Mouse (Mus musculus) NIH3T3 (cell line): ENCODE measurements around the gene Tmprss6.

Experiments
- DNase-seq: peaks from one replicate; pipeline ENCODE4 v3.0.0-alpha.2; 2012; ENCODE audit warnings: low read depth

The Tmprss6 gene

GRCm38 (mm10) chr15:78420395-78420794 lies 48.0 kb downstream of the Tmprss6 start:
- no peak for DNase-seq

DNA sequence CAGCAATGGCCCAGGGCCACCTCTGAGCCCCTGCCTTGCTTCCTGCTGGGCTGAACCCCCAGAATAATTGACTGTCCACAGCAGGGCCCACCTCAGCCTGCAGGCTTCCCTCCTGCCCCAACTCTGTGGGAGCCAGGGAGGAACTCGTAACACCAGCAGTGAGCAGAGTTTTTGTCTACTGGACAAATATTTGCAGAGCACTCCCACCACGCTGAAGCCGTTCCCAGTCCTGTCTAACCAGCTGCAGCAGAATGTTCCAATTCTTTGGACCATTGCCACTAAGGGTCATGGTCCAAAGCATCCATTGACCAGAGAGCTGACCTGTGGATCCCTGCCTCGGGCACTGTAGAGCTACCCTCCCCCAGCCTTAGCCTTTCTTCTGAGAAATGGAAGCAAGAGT lies 51.5 kb downstream of the Tmprss6 start:
- DNase-seq = peak; percentile 36

- no peak for DNase-seq
Observed at GRCm38 (mm10) chr15:78414157-78414556, 54.3 kb downstream of the Tmprss6 start.

- no peak for DNase-seq
Observed at GRCm38 (mm10) chr15:78413719-78414117, 54.7 kb downstream of the Tmprss6 start.

- DNase-seq = no peak
Observed at GRCm38 (mm10) chr15:78413083-78413718, 55.2 kb downstream of the Tmprss6 start.

DNA sequence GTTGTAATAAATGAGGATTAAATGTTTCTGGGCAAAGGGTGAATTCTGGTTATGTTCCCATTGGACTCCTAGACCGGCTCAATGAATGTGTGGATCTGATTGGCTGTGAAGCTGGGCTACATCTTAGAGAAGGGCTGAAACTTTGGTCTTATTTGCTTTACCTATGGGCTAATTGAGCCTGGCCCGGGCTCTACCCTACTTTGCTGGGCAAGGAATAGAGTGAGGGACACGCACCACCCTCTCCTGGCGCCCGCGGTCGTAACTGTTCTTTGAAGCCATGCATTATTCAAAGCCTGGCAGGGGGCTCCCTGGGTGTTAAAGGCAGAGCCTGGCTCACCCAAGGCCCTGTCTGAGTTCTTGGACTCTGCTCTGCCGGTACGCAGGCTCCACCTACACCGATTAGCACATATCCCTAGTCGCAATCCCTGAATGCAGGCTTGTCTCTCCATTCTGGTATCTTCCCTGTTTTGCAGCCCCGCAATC lies 58.8 kb downstream of the Tmprss6 start:
- no peak for DNase-seq

GRCm38 (mm10) chr15:78406293-78406934 lies 62.0 kb downstream of the Tmprss6 start, which contains the start of gene Mpst:
Mpst (plus strand) TSS chr15:78406416.
- DNase-seq = peak; percentile 91

GRCm38 (mm10) chr15:78405517-78406211 lies 62.8 kb downstream of the Tmprss6 start, which contains the start of gene Tst:
Tst (minus strand) TSS chr15:78405907.
- peak; percentile 90 for DNase-seq

DNA sequence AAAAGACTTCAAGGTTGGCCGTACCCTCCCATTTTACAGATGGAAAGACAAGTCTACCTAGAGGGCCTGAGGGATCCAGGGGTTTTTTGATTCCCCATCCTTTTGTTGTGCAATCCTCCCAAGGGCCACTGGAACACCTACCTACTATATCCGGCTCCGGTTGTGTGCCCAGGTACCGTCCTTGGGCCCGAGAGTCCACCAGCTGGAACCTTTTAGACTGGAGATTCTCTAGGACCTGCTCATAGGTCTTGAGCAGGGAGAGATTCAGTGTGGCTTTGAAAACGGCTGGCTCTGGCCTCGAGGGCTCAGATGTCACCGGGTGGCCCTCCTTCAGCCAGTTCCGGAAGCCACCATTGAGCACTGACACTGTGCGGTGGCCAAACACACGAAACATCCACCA lies 63.3 kb downstream of the Tmprss6 start:
- no peak for DNase-seq

- peak; percentile 44 for DNase-seq
Observed at GRCm38 (mm10) chr15:78403896-78404295, 64.5 kb downstream of the Tmprss6 start.

DNA sequence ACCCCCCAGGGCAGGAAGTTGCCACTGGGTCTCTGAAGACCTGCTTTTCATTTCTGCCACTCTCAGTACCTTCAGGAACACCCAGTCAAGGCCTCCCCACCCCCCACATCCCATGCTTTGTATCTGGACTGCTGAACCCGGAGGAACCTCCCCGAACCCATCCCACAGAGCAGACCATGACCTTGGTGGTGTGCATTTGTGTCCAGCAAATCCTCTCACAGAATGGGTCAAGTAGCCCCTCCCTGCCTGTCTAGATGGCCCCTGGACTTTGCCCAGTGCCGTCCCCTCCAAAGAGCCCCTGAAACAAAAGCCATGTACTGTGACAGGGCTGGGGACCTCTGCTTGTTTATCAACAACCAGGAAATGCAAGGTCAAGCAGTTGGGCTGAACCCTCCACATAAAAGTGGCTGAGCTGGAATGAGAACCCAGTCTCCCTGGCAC lies 65.1 kb downstream of the Tmprss6 start:
- DNase-seq = no peak

DNA sequence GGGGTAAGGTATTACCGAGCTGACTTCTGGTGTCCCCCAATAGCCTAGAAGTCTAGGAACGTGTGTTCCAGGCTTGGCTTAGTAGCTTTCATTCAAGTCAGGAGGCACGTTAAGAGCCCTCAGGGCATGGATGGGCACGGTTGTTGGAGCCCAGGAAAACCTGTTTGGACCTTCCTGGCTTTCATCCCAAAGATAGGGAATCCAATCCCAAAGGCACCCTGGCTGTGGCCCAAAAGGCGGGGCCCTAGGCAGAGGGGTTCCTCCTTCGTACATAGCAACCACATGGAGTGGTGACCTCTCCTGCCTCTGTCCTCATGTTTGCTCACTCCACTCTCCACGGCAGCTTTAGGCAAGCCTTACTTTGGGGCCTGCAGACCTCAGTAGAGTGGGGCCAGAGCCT lies 66.0 kb downstream of the Tmprss6 start:
- no peak for DNase-seq

DNA sequence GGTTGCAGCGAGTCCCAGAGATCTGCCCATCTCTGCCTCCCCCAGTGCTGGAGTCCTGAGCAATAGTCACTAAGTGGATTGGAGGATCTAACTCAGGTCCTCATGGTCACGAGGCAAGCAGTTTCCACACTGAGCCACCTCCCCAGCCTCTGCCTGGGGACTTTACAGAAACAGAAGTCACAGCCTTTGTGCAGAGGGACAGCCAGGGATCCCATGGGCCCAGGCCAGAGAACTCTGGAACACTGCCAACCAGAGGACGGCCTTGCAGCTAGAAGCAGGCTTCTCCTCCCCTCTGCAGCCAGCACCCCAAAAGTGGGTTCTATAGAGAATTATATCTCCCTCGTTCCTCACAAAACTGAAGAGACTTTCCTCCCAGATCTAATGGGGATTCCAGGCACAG lies 66.5 kb downstream of the Tmprss6 start:
- no peak for DNase-seq

DNA sequence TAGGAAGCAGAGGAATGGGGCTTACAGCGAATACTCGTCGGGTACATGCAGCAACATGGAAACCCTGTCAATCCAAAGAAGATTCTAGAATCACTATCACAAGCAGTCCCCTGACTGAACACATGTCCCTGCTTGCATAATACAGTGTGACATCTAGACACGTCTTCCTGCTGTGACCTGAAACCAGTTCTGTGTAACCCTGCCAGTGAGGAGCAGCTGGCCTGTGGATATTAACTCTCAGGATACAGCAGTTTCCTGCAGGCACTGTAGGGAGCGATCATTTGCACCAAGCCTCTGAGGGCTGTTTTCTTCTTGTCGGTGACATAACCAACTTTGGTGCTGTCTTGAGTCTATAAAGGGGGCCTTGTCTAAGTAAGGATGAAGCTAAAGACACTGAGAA lies 67.1 kb downstream of the Tmprss6 start:
- DNase-seq = no peak

DNA sequence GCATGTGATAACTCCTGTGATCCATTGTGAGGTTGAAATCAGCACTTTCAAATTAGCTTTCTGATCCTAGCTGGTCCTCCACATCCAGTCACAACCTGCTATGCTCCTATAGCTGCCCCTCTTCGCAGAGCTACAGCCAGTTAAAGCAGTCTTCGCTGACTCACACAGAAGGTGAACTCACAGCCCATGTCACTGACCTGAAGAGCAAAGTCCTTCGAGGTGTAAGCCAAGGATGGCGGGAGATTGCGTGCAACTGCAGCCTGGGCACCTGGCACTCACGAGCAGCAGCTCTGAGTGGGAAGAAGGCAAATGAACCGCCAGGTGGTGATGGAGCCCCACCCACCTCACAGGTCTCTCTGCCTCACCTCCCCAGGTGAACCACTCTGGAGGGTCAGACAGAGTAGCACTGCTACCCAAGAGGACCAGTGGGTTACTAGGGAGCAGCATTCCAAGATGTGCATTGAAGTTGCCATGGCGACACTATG lies 72.9 kb downstream of the Tmprss6 start, which contains the start of gene Tex33:
Gene Tex33 (minus strand): TSS at position 435 of the 485 bp plus-strand sequence.
- DNase-seq = no peak

DNA sequence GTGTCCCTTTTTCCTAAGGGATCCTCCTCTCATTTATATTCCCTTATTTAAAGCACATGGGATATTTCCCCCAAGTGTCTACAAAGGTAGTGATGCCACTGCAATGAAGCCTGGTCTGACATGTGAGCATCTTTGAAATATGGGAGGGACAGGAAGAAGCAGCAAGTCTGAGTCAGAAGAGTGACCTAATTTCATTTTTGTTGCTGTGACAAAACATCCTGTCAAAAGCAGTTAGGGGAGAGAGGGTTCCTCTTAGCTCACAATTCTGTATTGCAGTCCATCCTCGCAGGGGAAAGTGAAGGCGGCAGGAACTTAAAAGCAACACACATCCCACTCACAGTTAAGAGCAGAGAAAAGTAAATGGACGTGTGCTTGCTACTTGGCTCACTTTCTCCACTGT lies 77.6 kb downstream of the Tmprss6 start:
- DNase-seq = no peak
